Mouse (Mus musculus) urinary bladder, postnatal 4 days (tissue): ENCODE measurements around the gene Lonp2.

Experiments used
- DNase-seq, 2 experiments: peaks; one replicate each; pipeline ENCODE4 v3.0.0; 2021 to 2022; ENCODE audit warnings: low spot score in 2 of 2

The Lonp2 gene

GRCm38 (mm10) chr8:86623911-86624731 is at the start of gene Lonp2:
Lonp2 (plus strand) TSS chr8:86624043.
- DNase-seq: peak; percentile 97 to 98

GRCm38 (mm10) chr8:86577547-86577946 is 46.3 kb upstream of the Lonp2 start:
- no peak for DNase-seq

GRCm38 (mm10) chr8:86578076-86578475 is 45.8 kb upstream of the Lonp2 start:
- no peak for DNase-seq

DNA sequence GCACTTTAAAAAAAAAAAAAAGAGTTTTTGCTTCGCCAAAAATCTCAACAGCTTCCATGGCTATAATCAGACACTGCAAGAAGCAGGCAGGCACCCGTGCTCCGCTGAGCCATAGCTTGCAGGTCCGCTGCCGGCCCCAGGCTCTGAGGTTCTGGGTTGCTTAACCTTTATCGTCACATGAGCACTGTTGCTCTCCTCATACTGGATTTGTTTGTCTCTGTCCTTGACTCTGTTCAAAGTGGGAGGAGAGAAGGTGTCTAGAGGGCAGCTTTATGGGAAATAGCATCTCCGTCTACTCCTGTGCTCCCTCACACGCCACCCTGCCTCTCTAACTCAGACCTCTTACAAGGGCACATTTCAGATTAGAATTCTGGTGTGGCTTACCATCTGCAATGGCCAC is 45.1 kb upstream of the Lonp2 start:
- no peak for DNase-seq

DNA sequence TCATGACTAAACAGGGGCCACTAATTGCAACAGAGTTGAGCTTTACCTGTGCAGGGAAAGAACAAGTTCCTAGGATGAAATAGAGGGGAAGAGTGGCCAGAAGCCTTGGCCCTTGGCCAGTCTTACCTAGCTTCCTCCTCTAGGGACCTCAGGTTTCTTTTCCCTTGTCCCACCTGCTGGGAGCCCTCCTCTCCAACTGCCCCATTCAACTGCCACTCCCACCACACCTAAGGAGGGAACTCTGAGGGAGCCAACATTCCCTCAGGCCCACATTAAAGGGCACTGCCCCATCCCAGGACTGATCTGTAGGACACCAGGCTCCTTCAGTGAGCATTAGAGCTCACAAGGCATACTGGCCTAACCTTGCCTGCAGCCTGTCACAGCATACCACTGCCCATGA is 43.4 kb upstream of the Lonp2 start, which contains the start of gene Abcc12:
Gene Abcc12 (minus strand): TSS at position 229 of the 400 bp plus-strand sequence.
- DNase-seq: no peak

DNA sequence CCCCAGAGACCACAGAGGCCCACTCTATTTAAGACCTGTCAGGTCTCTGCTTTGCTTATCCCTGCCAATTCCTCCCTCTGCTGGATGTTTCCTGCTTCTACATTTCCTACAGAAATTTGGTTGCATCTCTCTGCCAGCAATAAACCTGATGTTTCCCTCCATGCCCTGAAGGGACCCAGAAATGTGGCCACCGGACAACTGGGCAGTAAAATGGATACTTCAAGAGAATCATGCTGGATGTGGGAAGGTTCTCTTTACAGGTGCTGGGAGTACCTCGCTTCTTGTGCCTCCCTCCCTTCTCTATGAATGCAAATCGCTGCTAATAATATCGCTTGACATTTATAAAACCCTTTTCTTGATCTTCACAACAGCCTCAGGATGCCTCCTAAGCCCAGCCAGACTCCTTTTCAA is 41.9 kb upstream of the Lonp2 start:
- no peak for DNase-seq

- peak; percentile 50 to 83 for DNase-seq
These were observed 38.7 kb upstream of the Lonp2 start for GRCm38 (mm10) chr8:86585118-86585517.

DNA sequence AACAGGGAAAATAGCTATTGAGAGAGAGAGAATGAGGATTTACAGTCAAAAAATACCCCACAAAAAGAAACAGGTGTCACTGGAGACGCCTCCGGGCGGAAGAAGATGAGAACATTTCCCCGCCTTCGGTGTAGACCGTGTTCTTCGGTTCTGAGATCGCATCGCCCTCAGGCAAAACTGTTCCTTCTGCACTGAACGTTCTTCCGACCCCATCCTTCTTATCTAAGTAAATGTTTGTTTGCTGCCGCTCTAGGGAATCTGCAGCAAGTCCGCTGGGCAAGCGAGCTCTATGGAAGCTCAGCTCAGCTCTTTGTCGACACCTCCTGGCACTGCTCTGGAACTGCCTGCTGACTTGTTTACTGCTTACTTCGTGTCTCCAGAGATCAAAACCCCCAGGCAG is 38.3 kb upstream of the Lonp2 start:
- peak; percentile 60 to 74 for DNase-seq

DNA sequence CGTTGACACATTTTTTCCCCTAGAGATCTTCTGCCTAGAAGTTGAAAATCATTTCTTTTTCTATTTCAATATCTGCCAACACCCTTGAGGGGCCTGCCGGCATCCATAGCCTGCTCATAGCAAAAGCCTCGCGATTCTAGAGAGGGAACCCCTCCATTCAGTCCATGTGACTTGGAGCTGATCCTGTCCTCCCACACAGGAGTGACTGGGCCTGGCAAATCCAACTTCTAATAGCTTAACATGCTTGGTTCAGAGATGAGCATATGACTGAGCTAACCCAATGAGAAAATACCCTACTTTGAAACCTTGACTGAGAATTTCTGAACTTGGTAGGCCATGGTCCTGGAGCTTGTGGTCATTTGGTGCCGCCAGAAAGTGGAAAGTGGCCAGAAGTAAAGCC is 37.8 kb upstream of the Lonp2 start:
- no peak for DNase-seq

- DNase-seq: no peak
These were observed 37.2 kb upstream of the Lonp2 start for GRCm38 (mm10) chr8:86586642-86587041.

DNA sequence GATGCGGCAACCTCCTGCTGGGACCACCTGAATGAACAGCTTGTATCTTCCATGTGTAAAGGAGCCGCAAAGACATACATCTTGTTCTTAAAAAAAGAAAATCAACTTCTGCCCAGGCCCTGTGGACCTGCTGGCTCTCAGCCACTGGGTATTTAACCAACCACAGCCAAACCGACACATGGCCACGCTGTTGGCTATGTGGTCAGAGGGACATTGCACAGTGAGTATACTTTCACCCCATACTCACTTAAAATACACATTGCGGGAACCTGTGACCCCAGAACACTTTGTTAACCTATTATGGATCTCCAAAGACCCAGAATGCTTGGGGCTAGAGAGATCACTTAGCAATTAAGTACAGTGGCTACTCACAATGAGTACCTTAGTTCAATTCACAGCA is 35.5 kb upstream of the Lonp2 start:
- DNase-seq: no peak

DNA sequence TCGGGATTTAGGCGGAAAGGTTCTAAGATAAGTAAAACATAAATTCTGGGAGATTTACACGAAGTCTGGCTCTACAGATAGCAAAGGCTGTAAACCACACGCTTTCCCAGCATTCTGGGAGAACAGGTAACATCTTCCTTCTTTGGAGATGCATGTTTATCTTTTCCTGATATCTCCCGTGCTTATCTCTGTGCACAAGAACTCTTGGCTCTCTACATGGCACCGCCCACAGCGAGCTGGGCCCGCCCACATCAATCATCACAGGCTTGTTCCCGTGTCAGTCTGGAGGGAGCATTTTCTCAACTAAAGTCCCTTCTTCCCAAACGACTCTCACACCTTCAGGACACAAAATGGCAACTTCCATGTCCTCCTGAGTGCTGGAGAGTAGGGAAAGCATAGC is 30.7 kb upstream of the Lonp2 start:
- no peak for DNase-seq

GRCm38 (mm10) chr8:86594159-86594796 is 29.6 kb upstream of the Lonp2 start:
- DNase-seq: no peak

DNA sequence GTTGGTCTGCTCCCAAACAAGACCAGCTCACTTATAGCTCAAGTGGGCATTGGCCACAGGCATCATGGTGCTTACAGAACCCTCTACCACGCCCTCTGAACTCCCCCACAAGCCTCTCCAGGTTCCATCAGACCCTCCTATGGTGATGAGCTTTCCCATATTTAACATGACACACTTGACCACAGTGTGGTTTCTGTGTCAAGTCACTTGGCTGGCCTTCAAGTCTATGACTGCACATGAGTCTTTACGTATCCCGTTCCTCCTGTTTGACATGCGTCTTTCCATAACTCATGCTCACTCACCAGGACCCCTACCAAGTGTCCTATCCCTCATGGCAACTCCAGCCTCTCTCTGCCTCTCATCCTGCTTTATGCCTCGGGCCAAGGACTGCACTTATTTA is 28.2 kb upstream of the Lonp2 start:
- no peak for DNase-seq

- DNase-seq: no peak
These were observed 26.2 kb upstream of the Lonp2 start for GRCm38 (mm10) chr8:86597681-86598080.

DNA sequence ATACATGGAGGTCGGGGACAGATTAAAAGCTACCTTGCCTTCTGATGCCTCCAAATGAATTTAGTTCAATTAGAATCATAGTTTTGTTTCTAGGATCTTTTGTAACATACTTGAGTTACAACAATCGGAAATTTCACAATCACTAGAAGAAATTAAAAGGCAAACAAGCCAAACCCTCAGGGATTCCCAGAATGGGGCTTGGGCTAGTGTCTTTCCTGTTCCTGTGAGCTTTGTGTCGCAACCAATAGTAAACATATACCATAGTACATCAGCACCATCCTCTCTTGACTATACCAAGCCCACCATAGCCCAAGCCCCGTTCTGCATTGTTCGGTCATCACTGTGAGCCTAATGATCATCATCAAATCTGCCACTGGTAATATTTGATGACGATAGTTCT is 24.5 kb upstream of the Lonp2 start:
- no peak for DNase-seq

GRCm38 (mm10) chr8:86600311-86600710 is 23.5 kb upstream of the Lonp2 start:
- DNase-seq: no peak

DNA sequence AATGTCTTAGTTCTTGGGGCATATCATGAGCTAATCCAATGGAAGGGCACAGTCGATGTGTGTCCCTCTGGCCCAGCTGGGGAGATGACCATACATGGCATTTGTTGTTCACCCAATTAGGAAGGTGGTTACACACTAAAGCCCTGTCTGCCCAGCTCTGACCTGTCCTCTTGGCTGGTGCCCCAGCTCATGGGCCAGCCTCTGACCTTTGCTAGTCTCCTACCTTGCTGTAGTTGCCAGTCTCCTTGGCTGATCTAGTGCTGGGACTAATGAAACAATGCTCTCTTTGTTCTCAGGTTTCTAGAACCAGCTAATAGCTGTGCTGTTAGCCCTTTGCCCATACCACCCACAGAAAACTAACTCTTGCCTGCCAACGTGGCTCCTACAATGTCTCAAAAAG is 20.7 kb upstream of the Lonp2 start:
- DNase-seq: no peak

- no peak for DNase-seq
These were observed 19.2 kb upstream of the Lonp2 start for GRCm38 (mm10) chr8:86604676-86605075.

GRCm38 (mm10) chr8:86613798-86614197 is 10.0 kb upstream of the Lonp2 start:
- no peak for DNase-seq

GRCm38 (mm10) chr8:86615095-86615769 is 8.6 kb upstream of the Lonp2 start:
- no peak for DNase-seq

GRCm38 (mm10) chr8:86617759-86618387 is 6.0 kb upstream of the Lonp2 start:
- no peak for DNase-seq
